Mouse (Mus musculus) CD8-positive naive resting alpha-beta T cell, adult 2 months (primary cell): ENCODE measurements around the gene Mal.
"Not testable (repeated sequence)": the region's sequence is repeated elsewhere in the genome, so short reads cannot be mapped to it uniquely, and the experiment has no call there.

Source experiments
- DNase-seq, 2 experiments: peaks; one replicate each; pipeline ENCODE4 v3.0.0; 2022; ENCODE audit warnings: low read depth in 2 of 2, low spot score in 2 of 2

Gene Mal

DNA sequence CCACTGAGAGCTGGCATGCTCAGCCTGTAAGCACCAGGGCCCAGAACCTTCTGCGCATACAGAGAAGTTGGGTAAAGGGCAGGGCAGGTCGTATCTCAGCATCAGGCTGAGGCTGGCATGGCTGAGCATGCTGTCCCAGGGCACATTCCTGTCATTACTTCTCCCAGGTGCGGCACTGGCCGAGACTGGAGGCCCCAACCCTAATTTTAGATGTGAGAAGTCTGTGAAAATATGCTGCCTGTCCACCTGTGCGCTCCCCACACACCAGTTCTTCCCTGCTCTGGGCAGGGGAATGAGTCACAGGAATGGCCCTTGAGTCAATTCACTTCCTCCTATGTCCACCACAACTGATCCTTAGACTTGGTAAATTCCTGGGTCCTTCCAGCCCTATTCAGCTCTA is 30.8 kb downstream of the Mal start:
- no peak for DNase-seq

DNA sequence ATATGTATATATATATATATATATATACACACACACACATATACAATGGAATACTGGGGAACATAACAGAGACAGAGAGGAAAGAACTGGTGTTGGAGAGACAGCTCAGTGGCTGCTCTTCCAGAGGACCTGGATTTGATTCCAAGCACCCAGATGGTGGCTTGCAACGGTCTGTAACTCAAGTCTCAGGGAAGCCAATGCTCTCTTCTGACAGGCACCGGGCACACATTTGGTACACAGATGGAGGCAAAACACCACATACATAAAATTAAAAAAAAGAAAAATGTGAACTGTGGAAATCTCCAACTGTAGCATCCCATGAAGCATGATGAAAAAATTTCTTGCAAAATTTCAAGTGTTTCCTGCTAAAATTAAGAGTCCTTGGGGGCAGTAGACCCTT is 31.7 kb downstream of the Mal start:
- DNase-seq = no peak

DNA sequence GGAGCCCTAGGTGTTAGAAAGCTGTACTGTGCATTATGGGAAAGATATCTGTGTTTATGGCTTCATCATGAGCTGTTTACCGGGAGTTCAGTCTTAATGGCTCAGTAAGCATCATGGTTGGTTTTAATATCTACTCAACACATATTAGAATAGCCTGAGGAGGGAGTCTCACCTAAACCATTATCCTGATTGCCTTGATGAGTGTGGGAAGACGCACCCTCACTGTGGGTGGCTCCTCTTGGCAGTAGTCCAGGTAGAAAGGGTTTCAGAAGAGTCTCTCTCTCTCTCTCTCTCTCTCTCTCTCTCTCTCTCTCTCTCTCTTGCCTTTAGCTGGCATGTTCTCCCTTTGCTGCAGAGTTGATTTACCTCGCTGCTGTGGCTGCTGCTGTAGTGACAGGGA is 34.4 kb downstream of the Mal start:
- no peak for DNase-seq

DNA sequence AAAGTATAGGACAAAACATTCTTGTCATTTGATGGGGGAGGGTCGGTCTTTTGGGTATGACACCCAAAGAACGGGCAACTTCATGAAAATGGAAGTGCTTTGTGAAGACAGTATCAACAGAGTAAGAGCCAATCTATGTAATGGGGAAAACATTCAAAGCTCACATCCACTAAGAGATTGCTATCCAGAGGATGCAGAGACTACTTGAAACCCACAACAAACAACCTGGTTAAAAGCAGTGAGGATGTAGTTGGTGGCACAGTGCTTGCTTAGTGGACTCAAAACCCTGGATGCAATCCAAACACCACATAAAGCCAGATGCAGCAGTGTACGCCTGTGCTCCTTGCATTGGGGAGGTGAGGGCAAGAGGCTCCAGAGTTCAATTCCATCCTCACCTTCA is 37.2 kb downstream of the Mal start:
- DNase-seq = peak in 1 of 2 experiments; percentile 21

DNA sequence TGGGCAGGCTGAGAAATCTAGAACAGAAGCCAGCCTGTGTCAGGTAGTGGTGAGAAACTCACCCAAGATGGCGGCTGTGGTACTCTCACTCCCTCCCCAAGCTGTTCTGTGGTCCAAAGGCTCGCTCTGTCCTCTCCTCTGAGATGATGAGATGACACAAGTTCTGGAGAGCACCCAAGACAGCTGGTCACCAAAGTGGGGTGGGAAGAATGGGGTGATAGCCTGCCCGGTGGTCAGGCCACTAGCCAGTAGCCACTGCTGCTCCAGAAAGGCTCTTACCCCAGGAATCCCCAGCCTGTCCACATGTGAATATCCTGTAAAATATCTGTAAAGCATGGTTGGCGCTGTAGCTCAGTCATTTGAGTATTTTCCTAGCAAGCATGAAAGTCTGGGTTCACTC is 44.2 kb downstream of the Mal start:
- no peak for DNase-seq

DNA sequence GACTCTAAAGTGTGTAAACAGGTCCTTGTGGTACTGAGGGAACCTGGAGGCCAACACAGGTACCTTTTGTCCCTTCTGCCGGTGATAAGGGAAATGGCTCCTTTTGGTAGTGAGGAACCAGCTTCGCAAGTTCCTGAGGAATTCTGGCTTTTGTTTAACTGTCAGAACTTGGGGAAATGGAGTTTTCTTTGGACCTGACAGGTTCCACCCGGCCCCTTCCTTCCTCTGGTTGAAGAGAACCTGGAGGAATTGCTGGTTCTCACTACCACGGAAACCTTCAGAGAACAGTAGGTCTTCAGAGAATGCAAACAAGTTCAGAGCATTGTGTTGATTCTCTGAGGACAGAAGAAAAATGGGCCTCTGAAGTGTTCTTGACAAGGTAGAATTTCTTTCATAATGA is 45.1 kb downstream of the Mal start:
- DNase-seq = no peak

DNA sequence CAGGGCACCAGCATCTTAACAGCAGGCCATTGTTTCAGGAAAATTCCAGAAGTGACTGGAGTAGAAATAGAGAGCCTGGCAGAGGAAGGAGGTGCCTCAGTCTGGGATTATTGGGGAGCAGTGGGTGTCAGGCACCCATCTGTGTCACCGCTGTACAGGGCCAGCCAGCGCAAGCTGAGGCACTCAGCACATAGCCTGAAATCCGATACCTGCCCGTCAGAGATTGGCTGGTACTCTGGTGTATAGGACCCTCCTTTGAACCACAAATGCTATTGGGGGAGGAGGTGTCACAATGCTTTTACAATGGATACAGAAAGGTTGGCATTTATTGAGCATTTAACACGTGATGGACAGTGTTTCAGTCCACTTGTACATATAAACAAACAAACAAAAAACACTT is 47.5 kb downstream of the Mal start:
- DNase-seq = no peak

DNA sequence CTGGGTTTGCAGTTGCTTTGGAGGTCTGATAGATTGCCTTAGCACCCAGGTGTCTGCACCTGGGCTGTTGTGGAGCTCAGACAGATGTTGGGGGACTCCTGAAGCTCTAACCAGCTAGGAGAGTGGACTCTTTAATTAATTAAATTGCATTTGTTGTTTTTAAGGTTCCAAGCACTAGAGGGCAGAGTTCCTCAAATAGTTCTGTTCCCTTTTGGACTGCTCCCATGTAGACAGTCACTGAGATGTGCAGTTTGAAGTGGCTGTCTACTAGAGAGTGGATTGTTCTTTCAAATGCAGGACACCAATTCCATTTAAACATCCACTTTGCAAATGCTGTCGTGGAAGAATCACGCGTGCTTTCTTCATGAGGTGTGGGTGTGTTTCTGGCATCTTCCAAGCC is 48.3 kb downstream of the Mal start:
- DNase-seq = peak in 1 of 2 experiments; percentile 21

DNA sequence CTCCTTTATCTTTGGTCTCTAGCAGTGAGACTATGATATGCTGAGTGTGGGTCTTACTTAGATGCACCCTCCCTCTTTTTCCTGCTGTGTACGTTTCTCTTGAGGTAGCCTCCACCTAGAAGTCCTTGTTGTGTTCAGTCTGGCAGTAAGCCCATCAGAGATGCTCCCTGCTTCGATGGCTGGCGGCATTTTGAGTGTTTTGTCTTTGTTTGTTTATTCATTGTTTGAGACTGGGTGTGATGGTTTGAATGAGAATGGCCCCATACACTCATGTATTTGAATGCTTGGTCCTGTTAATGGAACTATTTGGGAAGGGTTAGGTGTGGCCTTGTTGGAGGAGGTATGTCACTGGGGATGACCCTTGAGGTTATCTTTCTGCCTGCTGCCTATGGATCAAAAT is 51.3 kb downstream of the Mal start:
- no peak for DNase-seq

DNA sequence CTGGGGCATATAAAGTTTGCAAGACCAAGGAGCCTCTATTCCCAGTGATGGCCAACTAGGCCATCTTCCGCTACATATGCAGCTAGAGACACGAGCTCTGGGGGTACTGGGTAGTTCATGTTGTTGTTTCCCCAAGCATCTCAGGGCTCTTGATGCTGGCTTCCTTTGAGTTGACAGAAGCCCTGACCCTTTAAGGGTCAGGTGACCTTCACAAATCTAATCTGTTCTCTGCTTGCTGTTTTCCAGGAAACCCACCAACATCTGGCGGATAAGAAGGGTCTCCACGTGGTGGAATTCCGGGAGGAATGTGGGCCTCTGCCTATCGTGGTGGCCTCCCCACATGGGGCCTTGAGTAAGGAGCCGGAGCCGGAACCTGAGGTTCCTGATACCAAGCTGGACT is 53.1 kb downstream of the Mal start:
- not testable (repeated sequence) for DNase-seq

DNA sequence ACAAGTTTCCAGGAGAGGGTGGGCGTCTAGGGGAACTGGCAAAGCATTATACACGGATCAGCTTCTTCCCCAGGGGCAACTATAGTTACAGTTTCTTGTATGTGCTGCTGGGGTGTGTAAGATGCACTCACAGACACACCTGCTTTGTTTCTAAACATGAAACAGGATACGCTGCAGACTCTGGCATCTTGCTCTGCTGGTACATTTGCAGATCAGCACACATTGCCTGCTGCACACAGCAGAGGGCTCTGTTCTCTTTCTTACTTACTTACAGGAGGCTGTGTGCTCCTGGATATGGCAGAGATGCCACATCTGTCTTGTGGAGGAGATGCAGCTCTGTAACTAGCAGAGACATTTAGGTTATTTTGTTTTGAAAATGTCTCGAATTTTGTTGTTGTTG is 65.7 kb downstream of the Mal start:
- DNase-seq = peak; percentile 14 to 26

DNA sequence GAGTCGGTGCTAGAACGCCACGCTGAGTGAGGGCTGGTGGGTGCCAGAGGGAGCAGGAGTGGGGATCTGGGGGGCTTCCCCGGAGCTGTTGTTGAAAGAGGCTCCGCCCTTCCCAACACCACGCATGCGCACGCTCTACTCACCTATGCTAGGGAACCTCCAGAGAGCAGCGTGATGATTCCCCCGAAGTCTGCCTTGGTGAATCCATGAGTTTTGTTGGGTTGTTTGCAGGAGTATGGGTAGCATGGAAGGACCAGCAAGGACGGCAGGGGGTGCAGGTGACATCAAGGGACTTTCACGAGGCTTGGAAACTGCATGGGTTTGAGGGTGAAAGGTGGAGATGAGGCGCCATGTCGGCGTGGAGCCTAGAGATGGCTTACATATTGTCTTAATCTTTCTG is 66.3 kb downstream of the Mal start:
- DNase-seq = peak in 1 of 2 experiments; percentile 34

DNA sequence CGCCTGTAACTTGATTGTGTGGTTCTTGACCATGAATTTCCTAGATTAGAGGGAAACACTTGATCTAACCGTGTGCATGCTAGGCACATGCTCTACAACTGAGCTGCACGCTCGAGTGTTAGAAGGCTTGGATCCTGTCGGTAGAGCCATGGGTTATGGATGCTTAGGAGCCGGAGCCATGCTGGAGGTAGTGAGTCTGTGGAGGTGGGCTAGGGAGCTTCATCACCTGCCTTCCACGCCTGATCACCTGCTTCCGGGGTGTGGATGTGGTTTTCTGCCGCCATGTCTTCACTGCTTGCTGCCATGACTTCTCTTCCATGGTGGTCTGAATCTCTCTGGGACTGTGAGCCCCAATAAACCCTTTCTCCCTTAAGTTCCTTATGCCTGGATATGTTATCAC is 67.6 kb downstream of the Mal start:
- no peak for DNase-seq

DNA sequence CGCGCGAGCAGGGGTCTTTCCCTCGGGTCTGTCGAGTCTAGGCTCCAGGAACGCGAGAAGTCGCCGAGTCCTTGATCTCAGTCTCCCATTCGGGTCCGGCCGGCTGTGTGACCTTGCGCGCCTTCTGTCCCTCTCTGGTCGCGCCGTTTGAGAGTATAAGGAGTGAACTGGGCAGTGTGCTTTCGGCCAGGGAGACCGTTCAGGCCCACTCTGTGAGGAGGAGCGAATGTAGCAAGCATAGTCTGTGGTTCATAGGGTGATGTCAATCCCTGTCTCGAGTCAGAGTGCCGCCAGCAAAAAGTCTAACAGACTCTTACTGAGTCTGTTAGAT is 69.0 kb downstream of the Mal start:
- no peak for DNase-seq

DNA sequence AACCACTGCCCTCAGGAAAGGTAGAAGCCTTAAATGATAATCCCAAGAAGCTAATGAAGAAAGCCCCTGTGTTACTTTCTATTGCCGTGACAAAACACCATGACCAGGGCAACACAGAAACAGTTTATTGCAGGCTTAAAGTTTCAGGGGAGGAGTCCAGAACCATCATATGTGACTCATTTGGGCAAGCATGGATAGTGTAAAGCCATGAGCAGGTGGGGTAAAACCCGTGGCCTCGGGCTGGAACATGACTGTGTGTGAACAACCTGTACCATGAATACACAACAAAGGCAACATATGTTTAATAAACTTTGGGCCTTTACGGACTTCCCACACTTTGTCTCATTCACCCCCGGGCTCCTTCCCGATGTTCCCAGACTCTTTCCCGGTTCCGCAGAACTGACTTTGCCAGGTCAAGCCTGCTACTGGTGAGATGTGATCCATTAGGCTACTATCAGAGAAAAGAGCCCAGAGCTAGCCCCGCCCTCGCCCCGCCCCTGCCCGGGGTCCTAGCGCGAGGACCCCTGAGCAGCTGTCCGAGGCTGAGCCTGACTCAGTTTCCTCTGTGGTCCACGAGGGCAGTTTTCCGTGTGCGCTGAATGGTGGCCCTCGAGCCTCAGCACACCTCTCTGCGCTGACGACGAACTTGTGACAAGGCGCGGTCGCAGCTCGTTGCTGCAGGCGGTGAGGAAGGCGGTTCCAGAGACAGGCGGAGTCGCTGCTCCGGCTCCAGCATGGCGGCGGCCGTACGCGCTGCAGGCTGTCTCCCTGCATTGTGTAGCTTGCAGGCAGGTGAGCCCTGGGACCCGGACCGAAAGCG is 69.6 kb downstream of the Mal start, which contains the start of the genes Zfp661 and Mrps5:
Zfp661 (minus strand) TSS at position 401 of the 820 bp plus-strand sequence.
Mrps5 (plus strand) TSS at position 529 of the 820 bp plus-strand sequence.
- DNase-seq = peak; percentile 74 to 88

DNA sequence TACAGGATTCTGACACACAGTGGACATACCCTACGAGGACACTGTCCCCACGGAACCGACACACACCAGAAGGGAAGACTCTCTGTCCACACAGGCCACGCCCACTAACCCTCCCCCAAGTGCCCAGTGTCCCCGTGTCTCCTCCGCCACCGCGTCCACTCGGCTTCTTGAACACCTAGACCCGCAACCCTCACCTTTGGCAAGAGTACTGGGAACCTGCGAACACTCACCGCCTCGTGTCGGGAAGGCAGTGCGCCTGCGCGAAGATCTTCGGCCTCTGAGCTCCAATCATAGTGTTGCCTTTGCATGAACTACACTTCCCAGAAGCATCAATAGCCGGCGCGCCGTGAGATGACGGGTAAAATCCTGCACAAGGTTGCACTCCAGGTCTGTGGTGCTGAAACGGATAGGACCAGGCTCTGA is 72.0 kb downstream of the Mal start:
- DNase-seq = peak; percentile 81
